Mouse (Mus musculus): ENCODE measurements around the gene Cenpq. TPM values are rescaled to one million over a fixed set of nuclear protein-coding genes. Genes with fewer than 3 reads are reported as not detected.

Gene Cenpq
- total RNA-seq (2021), result 1 to 10 TPM; 5.8 to 6.0 TPM
- long read RNA-seq, experiment 1, transcript Cenpq-201 (9 exons, 1,942 nt), result major isoform, 13 of 18 reads
- long read RNA-seq, experiment 1, partial matches to known transcripts, result 2 of 18 reads
- long read RNA-seq, experiment 1, other reads (novel, unspliced or antisense), result 3 of 18 reads
- long read RNA-seq, experiment 2, transcript Cenpq-201 (9 exons, 1,942 nt), result major isoform, 9 of 10 reads
- long read RNA-seq, experiment 2, partial matches to known transcripts, result 0 of 10 reads
- long read RNA-seq, experiment 2, other reads (novel, unspliced or antisense), result 1 of 10 reads

GRCm38 (mm10) chr17:40934420-40935231 lies at the start of gene Cenpq, which contains the start of gene Mut:
TSS of gene Cenpq (minus strand) at chr17:40935047.
TSS of gene Mut (plus strand) at chr17:40934685.
- intact Hi-C loops (cut with DNase I), result no loop called here
- peak; percentile 96 to 99 for DNase-seq

- DNase-seq, result no peak
- intact Hi-C loops (cut with DNase I), result loop anchor here (10.0 kb wide), 1 partner anchor 1627 kb away; no protein-coding TSS in a partner anchor
Observed at GRCm38 (mm10) chr17:40977914-40978313, 43.1 kb upstream of the Cenpq start.

- intact Hi-C loops (cut with DNase I), result no loop called here
Observed at GRCm38 (mm10) chr17:40948518-40948917, 13.7 kb upstream of the Cenpq start.

GRCm38 (mm10) chr17:40933985-40934384 lies 862 bp downstream of the Cenpq start:
- intact Hi-C loops (cut with DNase I), result no loop called here
- no peak for DNase-seq

More at GRCm38 (mm10) chr17:40948518-40948917, 13.7 kb upstream of the Cenpq start:
- DNase-seq, result no peak

GRCm38 (mm10) chr17:40915499-40915898 lies 19.3 kb downstream of the Cenpq start:
- DNase-seq, result no peak
- intact Hi-C loops (cut with DNase I), result no loop called here

GRCm38 (mm10) chr17:40914250-40914649 lies 20.6 kb downstream of the Cenpq start, which contains the start of gene Glyatl3:
TSS of gene Glyatl3 (minus strand) at chr17:40914350.
- no peak for DNase-seq
- intact Hi-C loops (cut with DNase I), result no loop called here

GRCm38 (mm10) chr17:40904721-40905154 lies 30.1 kb downstream of the Cenpq start:
- intact Hi-C loops (cut with DNase I), result no loop called here
- DNase-seq, result no peak

GRCm38 (mm10) chr17:40904056-40904597 lies 30.7 kb downstream of the Cenpq start:
- intact Hi-C loops (cut with DNase I), result no loop called here
- no peak for DNase-seq

GRCm38 (mm10) chr17:40903345-40903744 lies 31.5 kb downstream of the Cenpq start:
- DNase-seq, result no peak
- intact Hi-C loops (cut with DNase I), result no loop called here

- intact Hi-C loops (cut with DNase I), result loop anchor here (2.0 to 10.0 kb wide), 2 partner anchors 63 to 745 kb away; no protein-coding TSS in a partner anchor
- DNase-seq, result no peak
Observed at GRCm38 (mm10) chr17:40899783-40900363, 35.0 kb downstream of the Cenpq start.

GRCm38 (mm10) chr17:40896863-40897262 lies 38.0 kb downstream of the Cenpq start:
- no peak for DNase-seq
- intact Hi-C loops (cut with DNase I), result loop anchor here (2.0 to 10.0 kb wide), 2 partner anchors 72 to 742 kb away; no protein-coding TSS in a partner anchor

- intact Hi-C loops (cut with DNase I), result no loop called here
Observed at GRCm38 (mm10) chr17:40887849-40888536, 46.9 kb downstream of the Cenpq start.

GRCm38 (mm10) chr17:40885155-40885554 lies 49.7 kb downstream of the Cenpq start:
- no peak for DNase-seq
- intact Hi-C loops (cut with DNase I), result no loop called here

More at GRCm38 (mm10) chr17:40887849-40888536, 46.9 kb downstream of the Cenpq start:
- no peak for DNase-seq

GRCm38 (mm10) chr17:40882172-40882571 lies 52.7 kb downstream of the Cenpq start:
- no peak for DNase-seq
- intact Hi-C loops (cut with DNase I), result no loop called here

GRCm38 (mm10) chr17:40879924-40880691 lies 54.7 kb downstream of the Cenpq start, which contains the start of gene 9130008F23Rik:
TSS of gene 9130008F23Rik (minus strand) at chr17:40880559.
- intact Hi-C loops (cut with DNase I), result no loop called here
- peak; percentile 49 to 59 for DNase-seq

- intact Hi-C loops (cut with DNase I), result no loop called here
- DNase-seq, result no peak
Observed at GRCm38 (mm10) chr17:40879528-40879923, 55.3 kb downstream of the Cenpq start.

GRCm38 (mm10) chr17:40877741-40878140 lies 57.1 kb downstream of the Cenpq start:
- intact Hi-C loops (cut with DNase I), result no loop called here

GRCm38 (mm10) chr17:40875568-40875967 lies 59.3 kb downstream of the Cenpq start:
- DNase-seq, result no peak
- intact Hi-C loops (cut with DNase I), result no loop called here

More at GRCm38 (mm10) chr17:40877741-40878140, 57.1 kb downstream of the Cenpq start:
- no peak for DNase-seq

- intact Hi-C loops (cut with DNase I), result no loop called here
- DNase-seq, result no peak
Observed at GRCm38 (mm10) chr17:40874701-40875100, 60.1 kb downstream of the Cenpq start.
